Mouse (Mus musculus): ENCODE measurements around the gene Zdhhc21.

Gene Zdhhc21

DNA sequence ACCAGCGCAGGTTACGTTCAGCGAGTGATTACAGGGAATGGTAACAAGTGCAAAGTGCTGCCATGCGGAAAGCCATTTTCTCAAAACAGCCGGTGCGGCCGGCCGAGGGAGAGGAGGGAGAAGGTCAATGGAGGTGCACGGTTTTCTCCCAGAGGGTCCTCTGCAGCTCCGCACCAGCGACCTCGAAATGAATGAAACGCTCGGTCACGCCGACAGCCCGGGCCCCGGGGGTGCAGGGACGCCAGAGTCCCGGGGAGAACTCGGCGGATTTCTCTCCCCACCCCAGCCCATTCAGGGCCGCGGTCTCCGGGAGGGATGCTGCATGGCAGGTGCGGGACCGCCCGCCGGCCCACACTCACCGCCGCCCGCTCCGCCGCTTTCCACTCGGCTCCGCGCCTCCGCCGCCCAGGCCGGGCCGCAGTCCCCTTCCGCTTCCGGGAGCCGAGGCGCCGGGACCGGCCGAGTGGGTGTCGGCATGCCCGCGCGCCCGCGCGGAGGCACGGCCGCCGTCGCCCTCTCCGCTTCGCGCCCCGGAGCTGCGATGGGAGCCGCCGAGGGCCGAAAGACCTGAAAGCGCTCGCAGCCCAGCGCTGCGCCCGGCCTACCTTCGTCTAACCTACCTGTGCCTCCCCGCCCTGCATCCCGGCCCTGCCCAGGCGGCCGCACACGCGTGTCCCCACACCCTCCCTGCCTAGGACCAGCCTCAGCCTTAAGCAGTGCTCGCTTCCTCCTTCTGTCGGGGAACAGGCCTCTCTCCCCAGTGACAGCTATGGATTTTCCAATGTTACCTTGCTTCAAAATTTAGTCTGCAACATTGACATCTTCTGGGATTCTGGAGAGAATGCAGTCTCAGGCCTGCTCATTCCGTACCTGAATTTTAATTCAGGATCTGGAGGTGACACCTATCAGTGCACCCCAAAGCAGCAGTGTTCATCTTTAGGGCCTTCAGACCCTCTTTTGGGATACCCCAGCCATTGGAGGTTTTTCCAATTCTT lies at the start of gene Zdhhc21:
Gene Zdhhc21 (minus strand): TSS at position 828 of the 995 bp plus-strand sequence.
- DNase-seq (ENCODE audit: low read depth) = peak; percentile 88

- no peak for DNase-seq (ENCODE audit: low read depth)
Observed at GRCm38 (mm10) chr4:82895227-82895626, 35.5 kb upstream of the Zdhhc21 start.

DNA sequence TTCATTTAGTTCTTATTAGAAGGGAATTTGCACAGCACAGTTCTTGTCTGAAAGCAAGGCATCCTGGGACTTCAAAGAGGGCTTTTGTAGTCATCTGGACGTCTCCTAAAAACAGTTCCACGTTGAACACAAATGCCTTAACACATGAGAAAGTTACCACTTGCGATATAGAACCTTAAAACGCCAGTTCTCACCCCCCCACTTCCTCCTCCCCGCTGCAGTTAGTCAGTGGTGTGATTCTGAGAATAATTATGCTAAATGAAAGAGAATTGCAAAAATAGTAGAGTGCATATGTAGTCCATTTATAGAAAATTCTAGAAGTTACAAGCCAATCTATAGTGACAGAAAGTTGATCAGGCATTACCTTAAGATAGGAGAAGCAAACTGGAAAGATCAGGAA lies 32.5 kb upstream of the Zdhhc21 start:
- no peak for DNase-seq (ENCODE audit: low read depth)

DNA sequence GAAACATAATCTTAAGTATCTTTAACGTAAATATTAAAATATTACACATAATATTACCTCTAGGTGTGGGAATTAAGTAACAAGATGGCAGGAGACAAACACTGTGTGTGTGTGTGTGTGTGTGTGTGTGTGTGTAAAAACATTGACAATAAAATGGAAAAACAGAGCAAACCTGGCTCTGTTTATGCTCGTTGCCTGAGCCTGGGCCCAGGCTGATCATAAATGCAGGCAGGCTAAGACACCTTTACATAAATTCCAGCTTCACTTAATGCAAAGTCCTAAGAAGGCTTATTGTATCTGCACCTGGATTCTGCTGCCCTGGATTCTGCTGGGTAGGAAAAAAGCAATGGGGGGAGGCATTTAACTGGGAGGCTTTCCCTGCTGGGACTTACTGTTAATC lies 31.8 kb upstream of the Zdhhc21 start:
- DNase-seq (ENCODE audit: low read depth) = no peak

DNA sequence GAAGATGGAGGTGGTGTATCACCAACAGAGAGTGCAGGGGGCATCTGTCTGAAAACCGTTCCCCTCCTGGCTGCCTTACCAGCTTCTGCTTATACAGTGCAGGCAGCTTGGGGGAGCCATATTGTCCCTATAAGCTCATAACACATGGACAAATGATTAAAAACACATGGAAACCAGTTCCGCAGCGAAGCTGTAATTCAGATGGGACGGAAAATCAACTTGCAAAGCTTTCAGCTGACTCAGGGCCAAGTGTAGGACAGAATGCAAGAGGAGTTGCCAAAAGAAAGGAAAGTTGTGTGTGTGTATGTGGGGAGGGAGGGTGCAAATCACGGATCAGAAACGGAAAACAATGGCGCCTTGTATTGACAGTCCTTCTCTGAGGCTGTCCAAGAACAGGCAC lies 31.3 kb upstream of the Zdhhc21 start:
- peak; percentile 32 for DNase-seq (ENCODE audit: low read depth)

GRCm38 (mm10) chr4:82890585-82890984 lies 30.8 kb upstream of the Zdhhc21 start:
- no peak for DNase-seq (ENCODE audit: low read depth)

DNA sequence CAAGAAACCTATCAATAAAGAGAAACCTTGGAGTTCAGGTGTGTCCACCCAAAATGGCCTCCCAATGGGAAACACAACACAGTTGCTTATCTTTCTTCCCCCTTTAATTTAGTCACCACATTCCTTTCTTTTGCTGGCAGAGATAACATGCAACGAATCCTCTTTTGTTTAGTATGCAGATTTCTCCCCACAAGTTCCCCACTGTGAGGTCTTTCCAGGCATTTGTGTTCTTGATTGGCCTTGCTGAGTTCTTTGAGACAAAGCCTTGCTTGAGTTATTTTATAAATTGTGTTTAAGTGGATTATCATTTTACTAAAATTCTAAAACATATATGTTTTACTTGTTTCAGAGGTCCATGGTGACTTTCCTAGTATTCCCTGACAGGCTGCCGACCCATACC lies 26.4 kb upstream of the Zdhhc21 start:
- DNase-seq (ENCODE audit: low read depth) = no peak

DNA sequence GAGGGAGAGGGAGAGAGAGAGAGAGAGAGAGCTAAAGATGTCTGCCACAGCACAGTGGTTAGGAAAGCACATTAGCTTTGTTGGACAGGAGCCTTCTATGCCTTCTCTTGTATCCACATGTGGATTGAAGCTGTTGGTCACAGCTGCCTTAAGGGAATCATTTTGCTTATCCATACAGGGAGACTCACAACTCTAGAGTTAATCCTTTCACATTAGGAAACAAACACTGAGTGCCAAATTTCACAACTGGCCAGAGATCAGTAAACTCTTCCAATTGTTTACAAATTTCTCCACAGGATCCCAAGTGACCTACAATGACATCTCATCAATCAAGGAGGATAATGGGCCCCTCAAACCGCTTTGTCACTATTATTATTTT lies 25.8 kb upstream of the Zdhhc21 start:
- DNase-seq (ENCODE audit: low read depth) = peak; percentile 17

- peak; percentile 47 for DNase-seq (ENCODE audit: low read depth)
Observed at GRCm38 (mm10) chr4:82884636-82885534, 25.1 kb upstream of the Zdhhc21 start, which contains the start of gene Cer1. Gene Cer1, minus strand, starts transcription at chr4:82885148.

- peak; percentile 24 for DNase-seq (ENCODE audit: low read depth)
Observed at GRCm38 (mm10) chr4:82882500-82882899, 22.7 kb upstream of the Zdhhc21 start.

DNA sequence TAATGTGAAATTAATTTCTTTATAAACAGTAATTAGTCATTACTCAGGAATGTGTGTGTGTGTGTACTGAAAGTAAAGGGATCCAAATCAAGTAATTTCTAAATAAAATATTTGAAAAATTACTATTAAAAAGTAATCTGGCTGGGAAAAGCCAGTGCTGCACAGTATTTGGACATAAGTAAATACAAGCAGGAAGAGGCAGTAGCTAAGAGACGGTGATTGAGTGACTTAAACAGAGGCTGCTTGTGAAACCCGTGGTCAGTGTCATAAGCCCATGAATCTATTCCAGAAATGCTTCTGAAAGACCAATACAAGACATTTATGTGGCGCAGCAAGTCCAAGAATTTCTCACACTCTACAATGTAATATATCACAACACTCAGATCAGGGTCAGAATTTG lies 21.6 kb upstream of the Zdhhc21 start:
- no peak for DNase-seq (ENCODE audit: low read depth)

GRCm38 (mm10) chr4:82880243-82880642 lies 20.5 kb upstream of the Zdhhc21 start:
- DNase-seq (ENCODE audit: low read depth) = no peak

DNA sequence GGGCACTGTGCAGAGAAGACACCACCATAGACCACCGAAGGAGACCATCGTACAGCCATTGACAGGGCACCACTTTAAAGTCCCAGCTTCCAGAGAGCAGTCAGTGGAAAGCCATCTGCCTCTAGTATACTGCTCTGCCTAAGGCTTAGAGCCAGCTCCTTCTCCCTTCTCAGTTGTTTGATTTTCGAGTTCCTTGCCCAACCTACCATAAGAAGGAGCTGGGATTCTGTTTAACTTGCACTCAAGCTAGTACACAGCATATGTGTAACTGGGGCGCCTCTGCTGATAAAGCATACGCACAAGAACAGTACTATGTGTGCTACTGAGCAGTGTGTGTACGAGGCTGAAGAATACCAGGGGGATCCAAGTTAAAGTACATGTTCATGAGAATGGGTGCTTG lies 19.4 kb upstream of the Zdhhc21 start:
- DNase-seq (ENCODE audit: low read depth) = no peak

DNA sequence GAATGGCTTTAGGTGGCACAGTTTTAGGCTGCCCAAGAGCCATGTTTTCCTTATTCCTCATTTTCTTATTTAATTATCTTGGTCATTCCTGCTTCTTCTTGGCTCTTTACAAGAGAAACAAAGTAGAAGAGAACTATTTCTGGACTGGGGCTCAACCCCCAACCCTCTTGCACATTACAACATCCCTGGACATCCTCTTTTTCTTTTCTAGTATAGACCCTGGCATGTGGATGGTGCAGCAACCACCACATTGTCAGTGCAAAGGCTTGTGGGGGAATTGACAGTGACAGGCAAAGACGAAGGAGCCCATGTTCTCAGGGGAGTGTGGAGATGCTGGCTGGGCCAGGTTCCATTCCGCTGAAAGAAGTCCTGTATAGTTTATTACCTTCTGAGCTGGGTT lies 16.9 kb upstream of the Zdhhc21 start:
- no peak for DNase-seq (ENCODE audit: low read depth)

GRCm38 (mm10) chr4:82875532-82875931 lies 15.8 kb upstream of the Zdhhc21 start:
- DNase-seq (ENCODE audit: low read depth) = no peak

DNA sequence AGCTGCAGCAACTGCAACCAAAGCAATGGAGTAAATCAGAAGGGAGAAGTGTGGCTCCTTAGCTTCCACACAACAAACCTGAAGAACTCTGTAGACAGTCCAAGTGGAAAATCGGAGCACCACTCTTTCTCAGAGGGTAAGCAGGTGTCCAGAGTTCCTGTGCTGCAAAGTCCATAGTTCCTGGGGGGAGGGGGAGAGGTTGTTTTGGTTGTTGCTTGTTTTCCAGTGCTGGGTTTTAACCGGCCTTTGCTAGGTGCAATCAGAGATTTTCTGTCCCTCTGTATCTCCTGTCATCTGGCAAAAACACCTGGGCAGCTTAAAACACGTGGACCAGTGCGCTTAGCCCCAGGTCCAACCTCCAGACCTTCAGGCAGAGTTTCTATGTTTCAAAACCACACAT lies 15.0 kb upstream of the Zdhhc21 start:
- no peak for DNase-seq (ENCODE audit: low read depth)

DNA sequence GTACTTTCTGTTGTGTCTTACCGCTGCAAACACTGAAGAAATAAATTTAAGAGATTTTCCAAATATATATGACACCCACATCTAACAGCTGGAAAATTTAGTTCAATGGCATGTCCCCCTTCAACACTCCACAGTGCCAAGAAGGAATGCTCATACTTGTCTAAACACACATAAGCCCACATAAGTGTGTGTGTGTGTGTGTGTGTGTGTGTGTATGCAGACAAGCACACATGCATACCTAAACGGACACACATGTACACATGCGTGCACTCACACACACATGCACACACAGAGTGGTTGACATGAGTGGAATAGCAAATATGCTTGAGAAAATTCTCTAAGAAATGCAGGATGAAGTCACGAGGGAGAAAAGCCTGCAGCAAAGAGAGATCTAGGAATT lies 12.8 kb upstream of the Zdhhc21 start:
- DNase-seq (ENCODE audit: low read depth) = no peak

DNA sequence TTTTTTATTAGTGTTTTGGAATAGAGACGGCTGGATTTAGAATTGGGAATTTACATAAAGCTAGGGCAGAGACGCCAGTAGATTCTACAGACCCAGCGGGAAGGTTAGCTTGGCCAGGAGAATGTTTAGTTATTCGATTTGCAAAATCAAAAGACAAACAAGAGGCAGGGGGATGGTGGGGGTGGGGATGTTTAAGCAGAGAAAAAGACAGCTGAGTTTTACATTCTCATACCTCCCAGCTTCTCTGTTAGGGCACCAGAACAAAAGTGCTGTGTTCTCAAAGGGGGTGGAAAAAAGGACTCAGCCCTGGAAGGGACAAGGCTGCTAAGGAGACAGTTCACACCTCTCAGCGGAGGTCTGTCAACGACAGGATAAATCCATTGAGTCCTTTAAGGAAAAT lies 12.4 kb upstream of the Zdhhc21 start:
- DNase-seq (ENCODE audit: low read depth) = no peak

GRCm38 (mm10) chr4:82870931-82871330 lies 11.2 kb upstream of the Zdhhc21 start:
- no peak for DNase-seq (ENCODE audit: low read depth)

DNA sequence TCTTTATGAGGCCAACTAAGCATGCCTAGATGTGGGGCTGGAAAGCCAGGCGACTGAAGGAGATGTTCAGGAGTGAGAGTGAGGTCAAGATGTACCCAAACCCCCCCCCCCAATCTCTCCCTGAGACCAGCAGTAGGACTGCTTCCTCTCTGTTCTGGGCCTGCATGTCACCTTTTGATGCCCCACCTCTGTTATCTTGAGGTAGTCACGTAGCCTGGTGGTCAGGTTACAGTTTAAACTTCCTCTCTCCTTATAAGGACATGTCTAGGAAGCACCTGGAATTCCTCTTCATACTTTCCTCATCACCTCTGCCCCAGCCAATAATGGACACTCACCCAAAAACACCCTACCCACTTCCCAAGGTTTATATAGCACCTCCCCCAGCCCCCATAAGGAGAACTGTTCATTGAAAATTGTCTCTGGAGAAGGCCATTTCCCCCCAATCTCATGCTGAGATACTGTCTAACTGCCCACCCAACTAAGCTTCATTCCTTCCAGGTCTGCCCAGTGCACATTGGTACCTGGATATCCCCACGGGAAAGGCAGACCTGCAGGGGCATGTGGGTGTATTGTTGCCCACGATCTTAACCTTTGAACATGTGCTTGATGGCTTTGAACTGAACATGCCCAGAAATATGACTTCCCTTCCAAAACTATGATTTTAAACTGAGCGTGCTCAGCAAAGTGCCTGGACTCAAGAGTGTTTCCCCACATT lies 8.1 kb upstream of the Zdhhc21 start:
- no peak for DNase-seq (ENCODE audit: low read depth)

DNA sequence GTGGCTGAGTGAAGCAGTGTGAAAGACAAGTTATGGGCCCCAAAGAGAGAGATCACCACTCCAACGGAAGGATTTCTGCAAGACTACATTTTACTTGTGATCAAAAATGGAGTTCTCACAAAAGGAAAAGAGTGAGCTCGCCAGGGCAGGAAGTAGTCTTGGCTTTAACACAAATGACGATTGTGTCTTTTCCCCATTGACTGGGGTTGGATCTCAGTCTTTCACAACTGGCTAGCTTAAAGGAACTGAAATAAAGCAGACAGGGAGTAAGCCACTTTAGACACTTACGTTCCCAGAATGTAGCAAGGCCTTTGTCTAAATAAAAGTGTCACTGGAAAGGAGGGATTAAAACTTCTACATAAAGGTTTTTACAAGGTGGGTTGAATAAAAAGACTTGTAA lies 7.4 kb upstream of the Zdhhc21 start:
- no peak for DNase-seq (ENCODE audit: low read depth)
